Comparison of ENCODE assay signal across 25 mouse cellular contexts in the genomic region with DNA sequence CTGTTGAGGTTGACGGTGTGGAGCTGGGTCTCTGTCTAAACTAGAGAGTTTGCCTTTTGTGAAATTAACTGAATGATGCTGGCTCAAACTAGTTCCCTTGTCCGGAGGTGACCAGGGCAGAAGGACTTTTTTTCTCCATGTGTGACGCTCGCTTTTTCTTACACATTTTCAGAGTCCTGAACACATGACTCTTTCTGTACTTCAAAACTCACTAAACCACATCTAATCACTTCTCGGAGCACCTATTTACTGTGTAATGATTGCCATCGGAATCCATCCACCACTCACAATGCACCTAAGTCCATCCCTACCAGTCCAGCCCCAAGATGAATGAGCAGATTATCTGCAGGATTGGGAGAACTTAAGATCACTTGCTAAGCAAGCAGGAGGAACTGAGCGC.
"Had no signal": no experiment of that assay in that cellular context is flagged by ENCODE, and none has a peak within 500 bp of the region (broad histone marks: within the 10 kb centered on the region; RNA-seq: fewer than 3 reads in every experiment).

No protein-coding gene starts in this region.

- H3K9me3 ChIP-seq: heart, embryonic 10.5 days; heart, embryonic 12.5 days; hindbrain, embryonic 10.5 days; hindbrain, embryonic 12.5 days; intestine, embryonic 15.5 days; limb, embryonic 10.5 days; limb, embryonic 12.5 days; liver, embryonic 13.5 days; liver, embryonic 15.5 days had no signal

- H3K27ac ChIP-seq: gastrocnemius, adult 2 months; hindbrain, embryonic 10.5 days; hindbrain, embryonic 12.5 days; hindbrain, embryonic 14.5 days; intestine, embryonic 15.5 days; layer of hippocampus, adult 2 months; left cerebral cortex, adult 2 months; limb, embryonic 10.5 days; limb, embryonic 12.5 days; liver, embryonic 13.5 days; liver, embryonic 15.5 days had no signal

- H3K27me3 ChIP-seq: heart, embryonic 12.5 days; hindbrain, embryonic 12.5 days; intestine, embryonic 15.5 days; limb, embryonic 12.5 days; liver, embryonic 15.5 days had no signal

- ATAC-seq: hindbrain, embryonic 16.5 days; inflammation-experienced regulatory T-cells, adult 6 months; intestine, embryonic 15.5 days; intestine, postnatal 0 days; liver, postnatal 0 days had no signal

- H3K4me2 ChIP-seq: heart, embryonic 12.5 days; hindbrain, embryonic 12.5 days; hindbrain, embryonic 14.5 days; intestine, embryonic 15.5 days; limb, embryonic 12.5 days; liver, embryonic 11.5 days; liver, embryonic 13.5 days; liver, embryonic 15.5 days had no signal

- H3K4me1 ChIP-seq: limb, embryonic 12.5 days had no signal

- H3K9ac ChIP-seq: heart, embryonic 12.5 days; hindbrain, embryonic 12.5 days; hindbrain, embryonic 14.5 days; intestine, embryonic 15.5 days; limb, embryonic 12.5 days; liver, embryonic 13.5 days; liver, embryonic 15.5 days; liver, postnatal 0 days had no signal

- H3K36me3 ChIP-seq: hindbrain, embryonic 10.5 days; hindbrain, embryonic 12.5 days; intestine, embryonic 15.5 days; limb, embryonic 10.5 days; limb, embryonic 12.5 days; liver, embryonic 13.5 days; liver, embryonic 15.5 days had no signal

- DNase-seq: gastrocnemius, adult 2 months; gastrocnemius, postnatal 10 days; gastrocnemius, postnatal 25 days; heart, adult 18-20 months; heart, postnatal 10 days; heart, postnatal 4 days; kidney, adult 8-10 months; liver; liver, embryonic 13.5 days; liver, postnatal 0 days had no signal

- H3K4me3 ChIP-seq: gastrocnemius, adult 2 months; heart, embryonic 10.5 days; heart, embryonic 12.5 days; hindbrain, embryonic 10.5 days; hindbrain, embryonic 12.5 days; intestine, embryonic 15.5 days; layer of hippocampus, adult 2 months; left cerebral cortex, adult 2 months; limb, embryonic 10.5 days; limb, embryonic 12.5 days; liver, embryonic 13.5 days; liver, embryonic 15.5 days had no signal
